Mouse (Mus musculus) naive thymus-derived CD4-positive, alpha-beta T cell, adult 2 months (primary cell): ENCODE results near the gene Simc1.

Experiments
- DNase-seq: peaks from one replicate; pipeline ENCODE4 v3.0.0-alpha.2; 2011; ENCODE audit warnings: low read depth

Gene Simc1

DNA sequence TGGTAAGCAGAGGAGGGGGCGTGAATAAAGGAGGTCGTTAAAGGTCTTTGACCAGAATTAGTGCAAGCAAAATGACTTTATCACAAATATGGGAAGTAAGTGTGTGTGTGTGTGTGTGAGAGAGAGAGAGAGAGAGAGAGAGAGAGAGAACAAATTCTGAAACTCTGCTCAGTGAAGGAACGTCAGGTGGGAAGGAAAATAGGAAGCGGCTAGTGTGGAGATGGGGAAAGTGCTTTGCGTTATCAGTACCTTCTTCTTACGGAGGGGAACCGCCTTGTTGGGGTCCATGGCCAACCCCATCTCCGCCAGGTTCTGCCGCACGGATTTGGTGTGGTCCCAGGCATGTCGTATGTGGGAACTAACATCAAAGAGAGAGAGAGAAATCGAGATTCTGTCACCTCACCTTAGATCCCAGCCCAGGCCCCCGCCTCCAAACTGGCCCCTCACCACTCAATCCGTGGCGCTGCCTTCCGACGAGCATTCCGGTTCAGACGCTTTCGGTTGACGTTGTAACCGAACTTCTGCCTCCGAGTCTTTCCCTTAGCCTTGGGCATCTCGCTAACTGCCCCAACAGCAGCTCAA is 85.9 kb downstream of the Simc1 start:
- DNase-seq: no peak

DNA sequence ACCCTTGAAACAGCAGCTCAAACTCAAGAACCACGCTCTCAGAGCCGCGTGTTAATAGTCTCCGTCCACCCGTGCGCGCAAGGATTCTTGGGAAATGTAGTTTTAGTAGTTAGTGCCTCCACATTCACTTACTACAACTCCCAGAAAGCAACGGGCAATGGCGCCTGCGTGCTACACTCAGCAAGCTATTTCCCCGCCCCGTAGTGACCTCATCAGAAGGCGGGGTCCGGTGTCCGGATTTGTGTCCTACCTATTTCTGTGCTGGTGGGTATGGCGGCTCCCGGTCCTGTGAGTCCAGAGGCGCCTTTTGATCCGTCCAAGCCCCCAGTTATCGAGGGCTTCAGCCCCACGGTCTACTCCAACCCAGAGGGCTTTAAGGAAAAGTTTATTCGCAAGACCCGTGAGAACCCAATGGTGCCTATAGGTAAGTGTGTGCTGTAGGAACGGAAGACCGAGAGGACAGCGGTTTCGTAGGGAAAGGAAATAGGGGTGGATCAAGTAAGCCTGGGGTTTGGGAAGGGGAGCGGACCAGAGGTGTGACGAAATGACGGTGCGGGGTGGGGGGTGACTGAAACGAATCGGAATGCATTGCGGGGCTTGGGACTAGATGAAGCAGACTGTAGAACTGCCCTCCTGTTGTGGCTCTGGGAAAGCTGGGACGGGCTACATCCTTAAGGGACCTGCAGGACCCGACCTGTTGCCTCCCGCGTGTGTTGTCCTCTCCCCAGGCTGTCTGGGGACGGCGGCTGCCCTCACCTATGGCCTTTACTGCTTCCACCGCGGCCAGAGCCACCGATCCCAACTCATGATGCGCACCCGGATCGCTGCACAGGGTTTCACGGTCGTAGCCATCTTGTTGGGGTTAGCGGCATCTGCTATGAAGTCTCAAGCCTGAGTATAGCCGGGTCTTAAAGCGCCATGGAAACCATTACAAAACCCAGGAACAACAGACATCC is 86.7 kb downstream of the Simc1 start, which contains the start of the genes Nop16 and Higd2a:
Gene Nop16 (minus strand): TSS at position 95 of the 956 bp plus-strand sequence.
Gene Higd2a (plus strand): TSS at position 212 of the 956 bp plus-strand sequence.
- DNase-seq: peak; percentile 98

DNA sequence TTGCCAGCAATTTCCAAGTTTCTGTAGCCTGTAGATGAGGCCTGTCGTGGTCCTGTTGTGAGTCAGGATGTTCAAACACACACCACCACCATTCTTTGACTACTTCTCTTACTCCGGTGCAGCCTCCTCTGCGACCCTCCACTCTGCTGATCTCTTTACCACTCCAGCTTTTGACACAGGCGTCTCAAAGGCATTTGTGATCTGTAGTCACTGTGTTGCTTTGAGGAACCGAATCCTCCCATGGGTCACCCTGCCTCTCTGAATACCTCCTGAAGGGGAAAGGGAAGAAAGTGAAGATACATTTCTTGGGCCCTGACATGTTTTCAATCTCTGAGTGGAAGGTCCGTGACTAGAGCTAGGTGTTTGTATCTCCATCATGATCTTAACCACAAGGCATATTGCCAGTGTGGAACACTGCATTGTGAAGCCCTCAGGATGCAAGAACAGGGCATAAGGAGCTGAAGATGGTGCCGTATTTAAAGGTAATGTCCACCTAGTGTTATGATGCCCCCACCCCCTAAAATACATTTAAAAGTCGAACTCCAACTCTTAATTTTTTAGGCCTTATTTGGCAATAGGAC is 88.3 kb downstream of the Simc1 start:
- no peak for DNase-seq

DNA sequence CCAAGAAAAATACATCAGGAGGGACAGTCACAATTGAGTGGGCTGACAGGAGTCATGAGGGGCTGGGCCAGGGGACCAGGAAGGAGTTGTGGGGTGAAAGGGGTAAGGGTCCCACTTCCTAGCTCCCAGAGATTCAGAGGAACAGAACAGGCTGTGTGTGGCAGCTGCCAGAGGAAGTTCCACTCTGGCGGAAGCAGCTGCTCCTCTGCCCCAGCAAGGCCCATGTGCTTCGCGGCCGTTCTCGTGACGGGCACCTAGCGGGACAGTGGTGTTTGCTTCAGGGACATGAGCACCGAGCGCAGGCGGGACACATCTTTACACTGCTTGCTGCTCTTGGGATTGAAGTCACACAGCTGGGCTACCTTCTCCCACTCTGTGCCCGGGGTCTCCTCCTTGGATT is 90.0 kb downstream of the Simc1 start:
- DNase-seq: no peak

DNA sequence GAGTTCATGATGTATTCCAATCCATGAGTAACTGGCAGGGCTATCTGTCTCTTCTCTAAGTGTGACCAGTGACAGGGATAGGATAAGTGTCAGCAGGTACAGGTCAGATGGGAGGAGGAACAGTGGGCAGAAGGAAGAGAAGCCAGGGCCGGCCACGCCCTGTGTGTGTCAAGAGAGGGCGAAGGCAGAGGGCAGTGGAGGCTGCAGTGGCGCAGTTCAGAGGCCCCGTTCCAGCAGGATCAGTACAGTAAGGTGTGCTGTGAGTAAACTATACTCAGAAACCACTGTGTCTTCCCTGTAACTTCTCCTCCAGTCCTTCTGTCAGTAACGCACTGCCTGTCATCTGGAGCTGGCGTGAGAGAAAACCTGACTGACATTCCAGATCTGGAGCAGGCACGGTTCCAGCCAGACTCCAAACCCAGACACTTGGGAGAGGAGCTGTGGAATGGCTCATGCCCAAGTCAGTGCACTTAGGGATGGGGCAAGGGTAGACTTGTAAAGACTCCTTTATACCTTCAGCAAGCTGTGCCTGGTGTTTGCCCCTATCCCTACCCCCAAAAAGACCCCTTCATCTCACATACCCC is 92.6 kb downstream of the Simc1 start:
- no peak for DNase-seq

DNA sequence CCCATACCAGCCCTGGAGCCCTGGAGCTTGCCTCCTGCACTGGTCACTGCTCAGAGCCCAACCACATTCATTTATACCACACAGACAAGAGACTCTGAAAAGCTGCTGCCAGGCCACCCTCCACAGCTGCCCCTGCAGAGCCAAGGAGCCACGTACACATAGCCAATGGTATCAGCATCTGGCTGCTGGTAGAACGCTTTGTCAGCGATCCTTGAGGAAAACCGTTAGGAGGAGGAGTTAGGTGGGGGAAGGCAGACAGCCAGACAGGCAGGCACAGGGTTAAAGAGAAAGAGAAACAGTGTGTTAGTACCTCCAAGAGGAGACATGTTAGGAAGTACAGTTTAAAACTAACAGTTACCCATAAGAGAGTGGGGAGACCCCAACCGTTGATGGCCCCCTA is 93.3 kb downstream of the Simc1 start:
- DNase-seq: no peak

DNA sequence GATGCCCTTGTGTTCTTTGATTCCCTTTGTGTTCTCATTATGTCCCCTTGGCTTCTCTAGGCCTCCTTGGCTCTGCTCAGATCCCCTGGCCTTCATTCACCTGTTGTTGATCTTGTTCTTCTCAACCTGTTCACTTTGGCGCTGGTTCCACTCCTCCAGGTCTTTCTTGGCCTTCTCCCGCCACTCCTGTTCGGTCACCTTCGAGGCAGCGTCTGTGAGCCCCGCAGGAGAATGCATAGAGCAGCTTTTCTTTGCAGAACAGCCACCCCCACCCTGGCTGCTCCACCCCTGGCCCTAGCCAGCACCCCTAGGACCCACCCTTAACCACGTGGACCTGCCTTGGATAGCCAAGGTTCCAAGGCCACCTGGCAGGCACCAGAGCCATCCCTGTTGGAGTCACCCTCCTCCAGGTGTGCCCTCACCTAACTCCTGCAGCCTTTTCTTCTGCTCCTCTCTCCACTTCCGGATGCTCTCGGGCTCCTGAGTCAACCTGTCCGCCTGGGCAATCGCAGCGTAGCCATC is 95.1 kb downstream of the Simc1 start:
- DNase-seq: no peak
